Mouse (Mus musculus) small intestine, adult 2 months (tissue): Measurements from ENCODE around the gene Tecpr1.

Source experiments
- CTCF ChIP-seq: fragments of 200-500 bp; IDR thresholded peaks from 2 replicates; pipeline ENCODE4 v1.5.1; 2012; ENCODE audit warnings: low read depth, mild to moderate bottlenecking, control low read depth, inconsistent platforms, low read length, moderate library complexity, mixed read lengths; ENCODE audit not compliant: insufficient replicate concordance, insufficient read length; ENCODE audit errors: extremely low read depth
- POLR2A ChIP-seq: fragments of 200-500 bp; IDR thresholded peaks from 2 replicates; pipeline ENCODE4 v1.6.1; 2012; ENCODE audit warnings: low read depth, mild to moderate bottlenecking, control low read depth, inconsistent platforms, low read length, moderate library complexity

GRCm38 (mm10) chr5:144246669-144247068 lies 23.3 kb upstream of the Tecpr1 start:
- no peak for TF ChIP-seq CTCF
- no peak for TF ChIP-seq POLR2A
